Mouse (Mus musculus) monocyte, adult 59 days (primary cell): Measurements from ENCODE around the gene Ppp4r1. TPM values are rescaled to one million over a fixed set of nuclear protein-coding genes. Genes with fewer than 3 reads are reported as not detected.

ENCODE experiments used
- total RNA-seq, 2 experiments: library from RNA; stranded (reverse); gene quantifications; one replicate each; pipeline ENCODE4 v1.2.4; 2023

Gene Ppp4r1
- total RNA-seq, result 100 to 1,000 TPM; 112 to 115 TPM

DNA sequence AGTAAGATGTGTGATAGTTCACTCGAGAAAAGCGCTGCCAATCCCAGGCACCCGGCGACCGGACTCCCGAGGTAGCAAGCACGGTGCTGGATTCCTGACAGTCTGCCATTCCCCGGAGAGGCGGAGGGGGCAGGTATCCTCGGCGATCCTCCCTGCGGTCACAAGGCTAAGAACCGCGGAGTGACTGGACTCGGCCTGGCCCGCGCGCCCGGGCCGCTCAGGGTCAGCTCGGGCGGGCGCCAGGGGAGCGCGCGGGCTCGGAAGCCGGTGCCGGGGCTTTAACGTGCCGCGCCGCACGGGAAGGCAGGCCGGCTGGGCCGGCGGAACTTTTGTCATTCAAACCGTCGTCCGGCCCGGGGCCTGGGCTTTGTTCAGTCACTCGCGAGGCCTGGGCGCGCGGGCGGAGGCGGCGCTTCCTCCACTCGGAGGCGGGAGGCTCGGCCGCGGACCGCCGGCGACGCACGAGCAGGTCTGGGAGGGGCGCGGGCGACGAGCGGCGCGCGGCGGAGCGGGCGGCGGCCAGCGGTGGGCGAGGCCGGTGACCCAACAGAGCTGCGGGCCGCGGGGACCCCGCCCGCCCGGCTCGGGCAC lies at the start of gene Ppp4r1:
TSS of gene Ppp4r1 (plus strand) at position 23 of the 591 bp plus-strand sequence.

DNA sequence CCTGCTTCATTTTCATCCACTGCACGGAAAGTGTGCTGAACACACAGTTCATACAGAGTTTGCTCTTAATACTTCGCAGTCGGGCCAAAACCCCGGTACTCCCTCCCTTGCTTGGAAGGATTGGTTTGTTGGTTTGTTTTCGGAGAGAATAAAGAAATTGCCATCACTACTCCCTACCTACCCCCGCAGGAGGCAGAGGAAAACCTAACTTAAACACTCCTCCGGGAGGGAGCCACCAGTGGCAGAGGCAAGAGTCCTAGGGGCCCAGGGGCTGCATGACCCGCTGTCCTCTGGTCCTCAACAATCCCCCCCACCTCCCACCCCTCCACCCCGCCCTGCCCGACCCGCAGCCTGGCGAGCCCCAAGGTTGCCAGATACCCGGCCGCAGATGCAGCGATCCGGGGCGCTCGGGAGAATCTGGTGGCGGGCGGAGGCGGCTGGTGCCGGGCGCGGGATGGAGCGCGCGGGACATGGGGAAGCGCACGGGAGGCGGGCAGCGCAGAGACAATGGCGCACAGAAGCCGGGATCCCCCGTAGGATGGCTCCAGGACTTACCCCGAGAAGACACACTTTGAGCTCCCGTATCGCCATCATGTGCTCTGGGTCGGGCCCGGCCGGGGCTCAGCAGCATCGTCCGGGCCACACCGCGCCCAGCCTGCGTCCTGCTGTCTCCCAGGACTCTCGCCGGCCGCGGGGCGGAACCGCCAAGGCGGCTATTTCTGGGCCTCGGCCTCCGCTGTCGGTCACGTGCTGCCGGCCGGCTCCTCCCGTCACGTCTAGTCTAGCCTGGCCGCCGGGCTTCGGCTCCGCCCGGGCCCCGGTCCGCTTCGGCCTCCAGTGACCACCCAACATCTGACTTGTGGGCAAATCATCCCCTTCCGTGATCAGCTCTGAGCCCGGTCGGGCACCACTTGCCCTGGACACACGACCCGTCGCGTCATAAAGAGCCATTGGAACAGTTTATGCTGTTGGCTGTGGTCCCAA lies 10.1 kb upstream of the Ppp4r1 start, which contains the start of gene Rab31:
TSS of gene Rab31 (minus strand) at position 802 of the 984 bp plus-strand sequence.

DNA sequence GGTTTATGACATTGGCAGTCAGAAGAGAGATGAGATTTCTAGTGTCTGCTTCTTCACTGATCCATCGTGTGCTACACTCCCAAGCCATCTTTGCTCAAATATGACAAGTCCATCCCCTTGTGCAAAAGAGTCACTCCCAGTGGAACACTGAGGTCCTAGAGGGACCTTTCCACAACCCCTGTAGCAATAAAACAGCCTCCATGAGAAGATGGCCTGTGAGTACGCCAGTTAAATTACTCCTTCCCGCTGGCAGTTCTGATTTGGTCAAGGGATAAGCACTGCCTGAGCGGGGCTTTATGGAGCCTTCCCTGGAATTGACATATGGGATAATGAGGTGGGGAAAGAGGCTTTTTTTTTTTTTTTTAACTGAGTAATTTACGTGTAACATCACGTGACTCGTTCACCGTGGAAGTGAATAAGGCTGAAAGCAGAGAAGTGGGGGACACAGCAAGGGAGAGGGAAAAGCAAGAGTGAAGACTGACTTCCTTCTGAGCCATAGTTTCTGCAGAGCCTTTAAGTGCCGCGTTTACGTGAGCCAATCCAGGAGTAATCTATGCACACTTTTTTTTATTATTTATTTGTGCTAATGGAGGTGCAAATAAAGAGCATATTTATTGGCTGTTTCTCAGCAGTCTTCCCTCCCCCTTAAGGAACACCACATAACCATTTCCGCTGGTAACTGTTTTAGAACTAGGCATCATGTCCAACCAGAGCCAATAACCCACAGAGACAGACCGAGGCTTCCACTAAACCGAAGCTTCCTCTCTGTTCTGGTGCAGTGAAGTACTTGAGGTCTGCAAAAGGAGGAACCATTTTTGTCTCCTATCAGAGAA lies 103.5 kb downstream of the Ppp4r1 start, which contains the start of gene Ralbp1:
TSS of gene Ralbp1 (minus strand) at position 102 of the 833 bp plus-strand sequence.

Other genes with a start within 250 kb of the Ppp4r1 start
- gene Tmem232, start 241.8 kb upstream of the Ppp4r1 start, total RNA-seq, result not detected
- gene Vapa, start 169.0 kb upstream of the Ppp4r1 start, total RNA-seq, result 10 to 100 TPM; 78.2 to 86.0 TPM
- gene Txndc2, start 140.4 kb upstream of the Ppp4r1 start, total RNA-seq, result 1 to 10 TPM in 1 of 2 experiments, under 1 TPM in 1; 0.86 to 1.1 TPM
- 100 to 1,000 TPM in 1 of 2 experiments, 10 to 100 TPM in 1; 98.3 to 105 TPM for gene Rab31, start 9.8 kb upstream of the Ppp4r1 start, total RNA-seq
- 10 to 100 TPM; 75.4 to 76.1 TPM for gene Ralbp1, start 103.2 kb downstream of the Ppp4r1 start, total RNA-seq
- gene Twsg1, start 168.7 kb downstream of the Ppp4r1 start, total RNA-seq, result 1 to 10 TPM; 4.0 to 4.3 TPM